Mouse (Mus musculus): ENCODE results near the gene Arhgap40.

Arhgap40 gene

DNA sequence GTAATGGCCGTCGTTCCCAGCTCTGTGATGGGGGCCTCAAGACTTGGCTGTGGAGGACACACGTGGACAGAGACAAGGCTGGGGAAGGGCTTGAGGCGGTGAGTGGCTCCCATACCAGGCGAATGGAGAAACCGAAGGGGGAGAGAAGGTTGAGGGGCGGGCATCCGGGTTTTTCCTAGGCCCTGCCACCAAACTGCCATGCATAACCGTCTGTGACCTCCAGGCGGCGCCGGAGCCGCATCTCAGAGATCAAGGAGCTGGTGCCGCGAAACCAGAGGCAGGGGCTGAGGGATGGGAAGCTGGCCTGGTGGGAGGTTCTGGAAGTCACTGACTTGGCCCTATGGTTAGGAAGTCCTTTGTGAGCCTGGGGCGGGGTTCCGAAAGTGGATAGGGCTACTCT is 34.2 kb downstream of the Arhgap40 start:
- DNase-seq (ENCODE audit: low read depth, low spot score), result peak; percentile 87

DNA sequence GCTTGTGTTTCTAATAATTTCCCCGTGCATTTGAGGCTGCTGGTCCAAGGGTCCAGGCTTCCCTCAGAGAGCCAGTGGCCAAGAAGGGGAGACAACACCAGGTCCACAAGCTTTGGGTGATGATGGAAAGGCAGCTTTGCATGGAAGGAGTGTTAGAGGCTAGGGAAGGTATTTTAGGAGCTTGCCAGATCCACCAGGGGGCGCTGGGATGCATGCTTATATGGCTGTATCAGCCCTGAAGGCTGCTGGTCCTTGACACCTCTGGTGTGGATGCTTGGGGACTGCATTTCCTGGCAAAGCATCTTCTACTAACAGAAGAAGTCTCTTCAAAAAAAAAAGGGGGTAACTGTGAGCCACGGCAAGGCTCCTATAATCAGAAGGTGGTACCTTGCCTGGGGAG is 37.5 kb downstream of the Arhgap40 start:
- DNase-seq (ENCODE audit: low read depth, low spot score), result peak; percentile 83

DNA sequence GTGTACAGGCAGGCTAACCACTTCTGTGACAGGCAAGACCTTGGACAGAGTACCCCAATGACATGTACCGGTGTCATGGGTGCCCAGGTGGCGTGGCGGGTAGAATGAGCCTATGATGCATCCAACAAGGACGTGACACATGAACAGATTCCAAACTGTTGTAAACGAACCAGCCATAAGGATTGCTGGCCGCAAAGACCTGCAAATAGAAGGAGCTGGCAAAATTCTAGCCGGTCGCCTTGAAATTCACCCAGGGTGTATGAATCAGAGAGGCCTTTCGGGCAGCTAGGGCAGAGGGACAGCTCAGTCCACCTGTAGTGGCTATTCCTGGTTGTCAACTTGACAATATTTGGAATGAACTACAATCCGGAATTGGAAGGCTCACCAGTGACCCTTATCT is 41.8 kb downstream of the Arhgap40 start:
- no peak for DNase-seq (ENCODE audit: low read depth, low spot score)

DNA sequence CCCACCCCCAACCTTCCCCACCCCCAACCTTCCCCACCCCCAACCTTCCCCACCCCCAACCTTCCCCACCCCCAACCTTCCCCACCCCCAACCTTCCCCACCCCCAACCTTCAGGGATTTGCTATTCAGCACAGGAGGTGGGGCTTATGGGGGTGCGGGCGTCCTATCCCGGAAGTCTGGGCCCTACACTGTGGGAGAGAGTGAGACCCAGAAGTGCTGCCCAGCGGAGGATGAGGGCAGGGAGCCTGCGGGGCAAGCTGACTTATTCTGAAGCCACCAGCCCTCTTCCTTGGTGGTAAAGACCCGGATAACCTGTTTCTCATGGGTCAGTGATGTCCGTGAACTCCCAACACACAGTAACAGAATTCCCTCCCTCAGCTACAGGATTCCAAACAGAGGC is 42.7 kb downstream of the Arhgap40 start:
- DNase-seq (ENCODE audit: low read depth, low spot score), result no peak

DNA sequence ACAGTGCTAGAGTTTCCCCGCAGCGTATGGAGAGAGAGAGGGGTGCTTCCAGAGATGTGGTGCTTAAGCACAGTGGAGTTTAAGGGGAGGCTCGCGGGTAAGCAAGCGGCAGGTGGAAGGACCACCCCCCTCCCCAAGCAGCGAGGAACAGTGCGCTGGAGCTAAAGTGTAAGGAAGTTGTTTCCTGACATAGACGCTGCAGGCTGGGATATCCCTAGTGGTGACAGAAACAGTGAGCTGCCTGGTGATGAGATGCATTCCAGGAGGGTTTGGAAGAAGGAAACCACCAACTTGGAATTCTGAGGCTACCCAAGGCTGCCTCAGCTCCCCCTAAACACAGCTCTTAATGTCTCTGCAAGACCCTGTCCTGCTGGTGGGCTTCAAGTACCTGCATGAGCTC is 43.2 kb downstream of the Arhgap40 start:
- no peak for DNase-seq (ENCODE audit: low read depth, low spot score)

DNA sequence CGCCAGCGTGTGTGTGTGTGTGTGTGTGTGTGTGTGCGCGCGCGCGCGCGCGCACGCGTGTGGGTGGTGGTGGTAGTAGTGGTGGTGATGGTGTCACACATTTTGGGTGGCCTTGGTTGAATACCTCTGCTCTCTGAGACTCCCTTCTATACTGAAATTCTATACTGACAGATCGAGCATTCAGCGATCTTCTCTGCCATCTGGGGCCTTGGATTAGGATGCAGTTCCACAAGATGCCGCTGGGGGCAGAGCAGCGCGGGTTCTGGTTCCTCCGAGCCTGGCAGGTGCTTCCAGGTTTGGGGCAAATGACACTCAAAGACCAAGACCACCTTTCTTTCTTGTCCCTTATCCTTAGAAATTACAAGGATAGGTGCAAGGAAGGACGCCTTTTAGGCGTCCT is 43.6 kb downstream of the Arhgap40 start:
- peak; percentile 74 for DNase-seq (ENCODE audit: low read depth, low spot score)

DNA sequence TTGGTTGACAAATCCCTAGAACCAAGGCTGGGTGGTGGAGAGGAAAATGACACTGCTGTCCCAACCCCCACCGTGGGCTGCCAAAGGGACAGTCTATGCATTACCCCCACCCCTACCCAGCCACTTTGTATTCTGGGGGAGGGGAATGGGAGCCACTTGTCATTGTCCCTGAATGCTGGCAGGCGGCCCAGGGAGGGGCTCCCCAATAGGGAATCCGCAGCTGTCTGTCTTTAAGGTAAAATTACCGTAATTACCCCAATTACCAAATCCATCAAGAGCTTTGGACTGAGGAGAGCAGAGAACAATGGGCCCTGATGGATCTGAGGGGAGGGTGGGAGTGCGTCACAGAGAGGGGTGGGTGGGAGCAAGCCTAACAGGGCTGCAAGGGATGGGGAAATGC is 44.2 kb downstream of the Arhgap40 start:
- DNase-seq (ENCODE audit: low read depth, low spot score), result no peak

DNA sequence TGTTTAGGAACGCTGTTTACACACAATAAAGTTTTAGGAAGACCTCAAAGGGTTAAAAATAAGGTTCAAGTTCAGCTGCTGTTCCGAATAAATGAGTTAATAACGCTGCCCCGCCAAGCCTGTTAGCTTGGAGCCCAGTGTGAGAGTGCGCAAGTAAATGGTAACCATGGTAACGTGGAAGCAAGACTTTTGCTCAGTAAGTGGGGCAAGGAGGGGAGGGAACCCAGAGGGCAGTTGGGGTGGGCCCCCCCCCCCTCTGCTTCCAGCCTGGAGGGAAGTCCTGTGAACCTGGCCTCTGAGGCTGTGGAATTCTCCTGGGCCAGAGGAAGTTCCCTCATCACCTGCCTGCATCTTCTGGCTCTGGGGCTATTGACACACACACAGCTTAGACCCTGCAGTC is 47.3 kb downstream of the Arhgap40 start:
- no peak for DNase-seq (ENCODE audit: low read depth, low spot score)

DNA sequence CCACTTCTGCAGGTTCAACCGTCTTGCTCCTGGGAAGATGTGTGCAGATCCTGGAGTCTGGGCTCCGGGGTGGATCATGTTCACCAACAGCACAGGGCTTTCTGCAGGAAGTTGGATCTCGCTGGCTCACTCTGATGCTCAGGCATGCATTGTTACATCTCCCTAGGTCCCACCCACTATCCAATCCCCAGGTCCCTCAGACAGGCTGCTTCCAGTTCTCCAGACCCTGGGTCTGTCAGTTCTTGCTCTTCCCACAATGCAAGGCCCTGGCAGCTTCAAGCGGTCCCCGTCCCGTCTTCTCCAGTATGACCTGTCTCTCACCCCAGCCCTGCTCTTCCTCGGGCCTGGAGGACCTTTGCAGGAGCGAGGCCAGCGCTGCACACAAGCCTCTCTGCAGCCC is 48.2 kb downstream of the Arhgap40 start:
- no peak for DNase-seq (ENCODE audit: low read depth, low spot score)

DNA sequence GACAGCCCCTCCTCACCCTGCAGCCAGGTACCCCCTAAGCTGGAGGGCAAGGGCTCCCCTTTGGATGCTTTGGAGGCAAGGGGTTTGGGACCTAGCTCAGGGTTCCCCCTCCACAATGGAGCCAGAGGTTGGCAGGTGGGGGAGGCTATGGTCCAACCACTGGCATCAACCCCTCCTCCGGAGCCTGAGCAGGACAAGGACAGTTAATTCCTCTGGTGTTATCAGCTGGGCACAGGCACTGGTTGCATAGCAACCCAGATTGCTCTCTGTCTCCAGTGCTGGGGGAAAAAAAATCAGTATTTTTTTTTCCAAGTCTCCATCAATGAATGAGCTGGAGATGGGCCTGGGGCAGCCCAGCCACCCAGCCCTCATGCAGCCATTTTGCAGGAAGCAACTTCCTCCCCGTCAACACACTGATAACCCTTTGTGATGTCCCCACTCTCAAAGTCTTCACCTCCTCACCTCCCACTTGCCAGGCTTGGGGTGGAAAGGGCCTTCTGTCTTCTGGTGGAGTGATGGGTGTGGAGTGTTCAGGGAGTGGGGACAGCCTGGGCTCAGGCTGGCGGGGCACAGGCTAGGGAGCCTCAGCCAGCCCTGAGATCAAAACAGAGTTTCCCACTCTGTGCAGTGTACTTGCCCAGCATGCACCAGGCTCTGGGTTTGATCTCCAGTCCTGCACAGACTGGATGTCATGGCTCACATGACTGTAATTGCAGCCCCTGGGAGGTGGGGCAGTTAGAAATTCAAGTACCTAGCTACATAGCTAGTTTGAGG is 49.0 kb downstream of the Arhgap40 start:
- no peak for DNase-seq (ENCODE audit: low read depth, low spot score)

DNA sequence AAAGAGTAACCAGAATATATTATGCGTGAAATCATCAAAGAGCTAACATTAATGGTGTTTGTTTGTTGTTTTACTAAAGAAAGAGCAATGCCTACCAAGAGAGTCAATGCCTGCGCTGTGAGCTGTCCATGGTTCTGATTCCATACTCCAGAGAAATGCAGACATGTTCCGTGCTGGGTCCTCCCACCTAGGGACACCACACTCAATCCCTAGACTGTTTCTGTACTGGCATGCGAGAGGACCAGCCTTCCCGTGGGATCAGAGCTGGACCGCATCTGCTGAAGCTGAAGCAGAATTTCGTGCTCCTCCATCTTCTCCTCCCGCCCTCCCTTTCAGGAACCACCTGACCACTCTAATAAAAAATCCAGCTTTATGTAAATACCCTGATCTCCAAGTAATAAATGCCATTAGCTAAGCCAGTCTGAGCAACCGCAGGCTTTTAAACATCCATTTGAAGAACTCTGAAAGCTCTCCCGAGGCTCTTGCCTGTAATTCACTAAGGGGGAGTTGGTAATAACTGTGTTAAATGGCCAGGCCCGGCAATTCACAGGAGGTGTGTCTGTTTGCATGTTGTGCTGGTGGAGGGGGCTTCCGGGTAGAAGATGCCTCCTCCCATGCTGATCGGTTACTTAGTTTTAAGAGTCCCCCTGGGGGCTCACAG is 58.0 kb downstream of the Arhgap40 start:
- peak; percentile 87 for DNase-seq (ENCODE audit: low read depth, low spot score)

DNA sequence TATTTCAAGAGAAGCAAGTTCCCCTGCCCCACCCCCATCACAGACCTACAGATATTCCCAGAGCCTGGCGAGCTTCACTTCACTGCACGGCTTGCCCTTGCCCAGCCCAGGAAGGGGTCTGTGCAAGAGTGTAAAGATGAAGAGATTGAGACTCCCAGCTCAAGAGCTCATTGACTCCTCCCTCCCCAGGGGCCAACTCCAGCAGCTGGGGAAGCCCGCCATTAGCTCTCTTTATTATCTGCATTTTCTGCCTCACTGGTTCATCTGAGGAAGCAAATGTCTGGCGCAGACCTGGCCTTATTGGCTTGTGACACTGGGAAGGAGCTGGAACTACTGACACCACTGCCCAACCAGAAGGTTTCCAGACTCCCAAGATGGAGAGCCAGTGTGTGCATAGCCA is 67.4 kb downstream of the Arhgap40 start:
- DNase-seq (ENCODE audit: low read depth, low spot score), result peak; percentile 17

DNA sequence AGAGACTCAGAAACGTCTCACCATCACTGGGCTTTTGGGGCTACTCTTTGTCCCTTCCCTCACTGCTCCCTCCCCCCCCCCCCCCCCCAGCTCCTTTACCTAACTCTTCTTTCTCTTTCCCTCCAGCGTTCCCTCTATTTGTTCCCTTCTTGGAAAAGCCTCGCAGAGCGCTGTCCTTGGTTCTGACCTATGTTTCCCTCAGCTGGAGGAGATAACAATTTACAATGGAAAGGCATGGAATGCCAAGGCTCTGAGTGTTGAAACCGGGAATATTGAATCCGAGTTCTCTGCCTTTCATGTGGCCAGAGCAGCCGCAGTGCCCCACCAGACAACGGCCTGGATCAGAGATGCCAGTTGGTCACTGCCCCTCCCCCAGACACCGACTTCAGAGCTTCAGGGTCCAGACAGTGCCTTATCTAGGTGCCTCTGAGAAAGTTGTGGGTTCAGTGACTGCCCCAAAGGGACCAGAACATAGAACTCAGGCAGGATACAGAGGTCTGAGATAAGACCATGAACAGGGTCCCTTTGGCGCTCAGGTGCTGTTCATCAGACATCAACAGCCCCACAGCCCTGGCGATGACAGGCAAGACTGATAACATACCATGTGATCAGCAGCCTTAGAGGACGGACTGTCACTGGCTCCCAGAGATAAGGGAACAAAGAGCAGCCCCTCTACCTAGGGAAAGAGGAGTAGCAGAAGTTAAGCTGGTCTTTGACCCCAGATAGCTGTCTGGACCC is 72.2 kb downstream of the Arhgap40 start:
- DNase-seq (ENCODE audit: low read depth, low spot score), result peak; percentile 77

DNA sequence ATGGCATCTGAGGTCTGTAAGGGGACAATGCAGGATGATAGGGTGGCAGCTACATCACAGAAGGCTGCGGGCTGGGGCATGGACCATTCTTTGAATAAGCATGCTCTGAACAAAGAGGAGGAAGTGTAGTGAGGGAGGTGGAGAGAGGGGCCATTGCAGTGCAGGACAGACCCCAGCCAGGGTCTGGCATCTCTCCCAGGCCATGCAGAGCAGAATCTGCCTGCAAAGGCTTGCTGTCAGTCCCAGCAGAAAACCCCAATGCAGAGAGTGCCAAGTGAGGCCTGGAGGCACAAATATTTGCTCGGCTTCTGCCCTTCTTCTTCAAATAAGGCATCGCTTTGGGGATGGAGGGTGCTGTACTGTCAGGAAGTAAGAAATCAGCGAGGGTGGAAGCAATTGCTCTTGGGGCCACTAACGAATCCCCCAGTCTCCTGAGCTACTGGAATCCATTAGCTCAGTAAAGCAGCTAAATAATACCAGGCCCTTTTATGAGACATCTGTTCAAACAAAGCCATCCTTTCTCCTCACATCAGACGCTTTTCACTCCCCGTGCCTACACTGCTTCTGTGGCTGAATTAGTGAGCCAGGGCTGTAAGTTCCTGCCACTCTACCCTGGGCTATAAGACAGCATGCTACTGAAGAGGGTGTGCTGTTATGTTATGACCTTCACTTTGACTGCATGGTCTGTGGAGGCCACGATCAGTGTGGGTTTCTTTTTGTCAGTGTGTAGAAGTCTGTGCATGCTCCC is 76.1 kb downstream of the Arhgap40 start:
- no peak for DNase-seq (ENCODE audit: low read depth, low spot score)

DNA sequence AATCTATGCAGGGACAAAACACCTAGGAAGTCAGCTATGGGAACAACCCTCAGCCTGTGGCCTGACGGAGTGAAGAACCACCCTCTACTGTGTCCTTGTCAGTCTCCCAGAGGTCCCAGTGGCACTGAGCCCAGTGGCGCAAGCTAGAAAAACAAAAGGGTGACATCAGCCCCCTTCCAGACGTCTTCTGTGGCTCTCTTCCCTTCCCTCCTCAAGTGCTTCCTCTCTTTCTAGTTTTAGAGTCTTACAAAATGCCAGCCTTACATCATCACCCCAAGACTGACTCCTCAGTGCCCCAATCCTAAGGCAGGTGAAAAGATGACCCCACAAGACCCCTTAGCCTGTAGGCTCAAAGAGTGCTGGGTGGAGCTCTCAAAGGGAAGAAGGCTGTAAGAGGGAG is 77.9 kb downstream of the Arhgap40 start:
- no peak for DNase-seq (ENCODE audit: low read depth, low spot score)

DNA sequence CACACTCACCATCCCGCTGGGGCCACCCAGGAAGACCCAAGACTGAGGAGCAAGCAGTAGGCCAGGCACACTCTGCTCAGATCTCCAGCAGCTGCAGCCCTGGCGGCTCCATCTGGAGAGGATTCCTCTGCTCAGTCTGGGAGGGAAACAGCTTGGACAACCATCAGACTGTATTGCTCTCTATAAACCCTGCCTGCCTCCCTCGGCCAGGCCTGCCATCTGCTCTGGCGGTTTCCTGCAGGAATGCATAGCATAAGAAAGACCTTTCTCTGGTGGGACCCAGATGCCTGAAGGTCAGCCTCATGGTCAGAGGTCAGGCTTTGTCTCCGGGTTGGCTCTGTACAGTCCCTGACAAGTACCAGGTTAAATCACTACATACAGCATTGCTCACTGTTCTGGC is 78.7 kb downstream of the Arhgap40 start:
- DNase-seq (ENCODE audit: low read depth, low spot score), result peak; percentile 67

DNA sequence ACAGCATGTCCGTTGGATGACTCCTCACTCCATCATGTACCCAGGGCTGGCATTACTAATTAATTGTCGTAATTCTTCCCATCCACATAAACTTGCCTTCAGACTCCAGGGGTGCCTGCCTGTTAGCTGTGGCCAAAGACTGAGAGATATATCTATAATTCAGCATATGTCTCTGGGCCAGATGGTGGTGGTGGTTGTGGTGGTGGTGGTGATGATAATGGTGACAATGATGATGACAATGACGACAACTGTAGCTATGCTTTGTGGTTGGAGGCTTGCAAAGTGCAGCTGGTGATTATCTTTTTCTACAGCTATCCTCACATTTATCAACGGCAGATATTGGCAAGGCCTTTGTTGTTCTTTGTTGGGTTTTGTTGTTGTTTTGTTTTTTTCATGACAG is 80.8 kb downstream of the Arhgap40 start:
- no peak for DNase-seq (ENCODE audit: low read depth, low spot score)

DNA sequence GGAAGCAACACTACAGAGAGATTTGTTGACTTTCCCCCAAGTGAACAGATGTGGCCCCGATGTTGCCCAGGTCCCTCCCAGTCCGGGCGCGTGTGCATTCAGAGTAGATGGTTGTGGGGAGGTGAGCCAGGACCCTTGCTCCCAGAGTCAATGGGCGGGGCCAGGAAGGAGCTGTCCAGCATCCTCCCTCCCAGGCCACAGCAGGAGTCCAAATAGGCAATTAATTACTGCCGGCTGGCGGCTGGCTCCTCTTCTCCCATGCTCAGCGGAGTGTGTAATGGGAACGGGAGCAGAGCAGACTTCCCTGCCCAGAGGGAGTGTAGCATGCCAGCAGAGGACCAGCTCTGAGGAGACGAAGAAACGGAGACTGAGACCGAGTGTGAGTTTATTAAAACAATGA is 82.5 kb downstream of the Arhgap40 start:
- DNase-seq (ENCODE audit: low read depth, low spot score), result peak; percentile 85

DNA sequence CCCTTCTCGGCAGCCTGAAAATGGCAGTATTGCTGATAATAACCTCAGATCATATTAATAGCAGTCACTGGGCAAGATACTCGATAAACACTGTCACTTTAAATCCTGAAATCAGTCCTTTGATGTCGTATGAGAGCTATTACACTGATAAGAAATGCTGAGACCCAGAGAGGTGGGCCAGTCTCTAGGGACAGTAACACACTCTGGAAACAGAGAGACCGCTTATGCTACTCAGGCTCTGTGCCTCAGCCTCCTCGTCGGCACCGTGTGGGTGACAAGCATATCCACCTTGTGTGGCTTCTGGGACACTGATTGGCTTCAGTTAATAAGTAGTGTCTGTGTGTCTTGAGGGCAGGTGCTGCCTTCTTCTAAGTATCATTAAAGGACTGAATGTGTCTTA is 83.0 kb downstream of the Arhgap40 start:
- DNase-seq (ENCODE audit: low read depth, low spot score), result no peak

DNA sequence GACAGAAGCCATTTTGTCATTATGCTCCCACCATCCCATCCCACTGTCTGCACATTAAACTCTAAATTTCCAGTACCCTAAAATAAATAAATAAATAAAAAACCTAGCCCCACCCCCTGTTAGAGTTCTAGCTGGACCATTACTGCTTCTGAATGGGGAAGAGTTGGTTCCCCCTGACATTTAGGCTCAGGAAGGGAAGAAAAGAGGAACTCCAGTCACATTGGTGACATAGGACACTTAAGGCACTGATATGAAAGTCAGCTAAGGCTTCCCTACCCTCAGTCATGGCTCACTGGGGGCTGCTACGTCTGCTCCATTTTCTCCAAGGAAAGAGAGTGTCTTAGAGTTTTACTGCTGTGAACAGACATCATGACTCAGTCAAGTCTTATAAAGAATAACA is 84.2 kb downstream of the Arhgap40 start:
- DNase-seq (ENCODE audit: low read depth, low spot score), result no peak
